Mouse (Mus musculus): Measurements from ENCODE around the gene Srrd. TPM values are rescaled to one million over a fixed set of nuclear protein-coding genes. Genes with fewer than 3 reads are reported as not detected.

Gene Srrd
- total RNA-seq, 2 experiments from 2014 or later: 7.1 to 8.3 TPM

- DNase-seq (ENCODE audit: low spot score in 2 of 2): peak in 1 of 2 experiments; percentile 42
Observed at GRCm38 (mm10) chr5:112289819-112290535, 52.9 kb downstream of the Srrd start.

- no peak for DNase-seq (ENCODE audit: low spot score in 2 of 2)
Observed at GRCm38 (mm10) chr5:112289236-112289635, 53.6 kb downstream of the Srrd start.

- DNase-seq (ENCODE audit: low spot score in 2 of 2): no peak
Observed at GRCm38 (mm10) chr5:112288193-112289141, 54.4 kb downstream of the Srrd start.

- no peak for DNase-seq (ENCODE audit: low spot score in 2 of 2)
Observed at GRCm38 (mm10) chr5:112287652-112288051, 55.2 kb downstream of the Srrd start.

Other genes starting within 250 kb of the Srrd start
- gene Cryba4, start 90.5 kb downstream of the Srrd start, total RNA-seq (2021): under 1 TPM; 0.91 to 0.98 TPM
- under 1 TPM; 0.64 to 0.70 TPM for gene Crybb1, start 87.2 kb downstream of the Srrd start, total RNA-seq (2021)
- gene Tpst2, start 66.3 kb downstream of the Srrd start, total RNA-seq (2021): 10 to 100 TPM; 25.4 to 26.2 TPM
- gene Tfip11, start 16.7 kb downstream of the Srrd start, total RNA-seq (2021): 10 to 100 TPM; 20.4 to 21.0 TPM
- 1 to 10 TPM; 7.6 to 8.7 TPM for gene Hps4, start within 50 bp of the Srrd start, total RNA-seq (2021)
- gene Gm6583, start 13.0 kb upstream of the Srrd start, total RNA-seq (2021): not detected
- gene Asphd2, start 51.8 kb upstream of the Srrd start, total RNA-seq (2021): 1 to 10 TPM; 1.5 to 2.1 TPM
- gene Gm6588, start 106.4 kb upstream of the Srrd start, total RNA-seq (2021): not detected
- under 1 TPM; 0.44 to 0.52 TPM for gene Sez6l, start 234.1 kb upstream of the Srrd start, total RNA-seq (2021)

Data from gastrocnemius, postnatal 4 days (tissue).